Mouse (Mus musculus) urinary bladder, adult 2 months (tissue): ENCODE results near the gene P2ry6. TPM values are rescaled to one million over a fixed set of nuclear protein-coding genes. Genes with fewer than 3 reads are reported as not detected.

ENCODE experiments used
- DNase-seq: peaks from one replicate; pipeline ENCODE4 v3.0.0; 2022; ENCODE audit warnings: low spot score
- polyA plus RNA-seq: library from polyadenylated mRNA; depleted of rRNA; stranded (reverse); fragments of >200 nt; gene quantifications from 2 replicates; pipeline ENCODE4 v1.2.3, GENCODE M21; 2012

P2ry6 gene
- polyA plus RNA-seq, 1 experiment = 12.8 TPM

GRCm38 (mm10) chr7:100990636-100991311, 16.3 kb upstream of the P2ry6 start:
- no peak for DNase-seq

- peak; percentile 47 for DNase-seq
Observed at GRCm38 (mm10) chr7:100988092-100988491, 13.6 kb upstream of the P2ry6 start.

GRCm38 (mm10) chr7:100984452-100985395, 10.3 kb upstream of the P2ry6 start:
- DNase-seq = no peak

GRCm38 (mm10) chr7:100979175-100979574, 4.7 kb upstream of the P2ry6 start:
- no peak for DNase-seq

GRCm38 (mm10) chr7:100978171-100978570, 3.7 kb upstream of the P2ry6 start:
- no peak for DNase-seq

GRCm38 (mm10) chr7:100972875-100973274, 1.6 kb downstream of the P2ry6 start:
- no peak for DNase-seq

- DNase-seq = no peak
Observed at GRCm38 (mm10) chr7:100968874-100969659, 5.4 kb downstream of the P2ry6 start.

GRCm38 (mm10) chr7:100968376-100968775, 6.1 kb downstream of the P2ry6 start:
- DNase-seq = no peak

GRCm38 (mm10) chr7:100967850-100968249, 6.6 kb downstream of the P2ry6 start:
- DNase-seq = no peak

- DNase-seq = no peak
Observed at GRCm38 (mm10) chr7:100966014-100966413, 8.4 kb downstream of the P2ry6 start.

GRCm38 (mm10) chr7:100965079-100965478, 9.4 kb downstream of the P2ry6 start:
- DNase-seq = no peak

GRCm38 (mm10) chr7:100964242-100964641, 10.2 kb downstream of the P2ry6 start:
- DNase-seq = no peak

GRCm38 (mm10) chr7:100963381-100963780, 11.1 kb downstream of the P2ry6 start:
- DNase-seq = no peak

GRCm38 (mm10) chr7:100961146-100961545, 13.3 kb downstream of the P2ry6 start:
- DNase-seq = no peak

- no peak for DNase-seq
Observed at GRCm38 (mm10) chr7:100960462-100960861, 14.0 kb downstream of the P2ry6 start.

- DNase-seq = no peak
Observed at GRCm38 (mm10) chr7:100958426-100958825, 16.0 kb downstream of the P2ry6 start.

- no peak for DNase-seq
Observed at GRCm38 (mm10) chr7:100952686-100953085, 21.8 kb downstream of the P2ry6 start.

- no peak for DNase-seq
Observed at GRCm38 (mm10) chr7:100951903-100952302, 22.5 kb downstream of the P2ry6 start.

GRCm38 (mm10) chr7:100950481-100951010, 23.9 kb downstream of the P2ry6 start:
- DNase-seq = no peak

GRCm38 (mm10) chr7:100950031-100950430, 24.4 kb downstream of the P2ry6 start:
- DNase-seq = no peak

- no peak for DNase-seq
Observed at GRCm38 (mm10) chr7:100944738-100945137, 29.7 kb downstream of the P2ry6 start.

- DNase-seq = peak; percentile 15
Observed at GRCm38 (mm10) chr7:100944306-100944705, 30.1 kb downstream of the P2ry6 start.
